Mouse (Mus musculus): ENCODE measurements around the gene Zswim1.
A peak's percentile ranks its signal among the peaks of the same experiment; 100 is the strongest.

The Zswim1 gene

DNA sequence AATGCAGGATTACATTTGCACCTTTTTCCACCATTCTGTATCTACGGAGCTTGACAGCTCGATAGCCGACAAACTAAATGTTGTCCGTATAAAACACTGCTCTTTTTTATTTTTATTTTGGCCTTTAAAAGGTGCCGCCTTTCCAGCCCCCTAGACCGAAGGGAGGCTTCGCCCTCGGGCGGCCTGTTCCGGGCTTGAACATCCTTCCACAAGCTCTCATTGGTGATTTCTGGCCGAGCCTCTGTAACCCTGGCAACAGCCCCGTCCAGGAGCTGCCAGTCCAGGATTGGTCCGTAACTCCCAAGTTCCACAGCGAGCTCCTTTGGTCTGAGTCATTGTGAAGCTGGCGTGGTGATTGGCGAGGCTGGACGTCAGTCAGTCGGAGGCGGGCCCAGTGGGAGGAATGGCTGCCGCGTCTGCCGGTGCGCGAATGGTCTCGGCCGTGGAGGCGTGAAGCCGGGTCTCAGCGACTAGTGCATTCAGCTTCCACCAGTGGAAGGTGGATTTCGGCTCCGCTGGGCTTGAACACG lies at the start of gene Zswim1:
TSS of gene Zswim1 (plus strand) at position 51 of the 530 bp plus-strand sequence.
- DNase-seq (ENCODE audit: low read depth, low spot score) = peak; percentile 98

DNA sequence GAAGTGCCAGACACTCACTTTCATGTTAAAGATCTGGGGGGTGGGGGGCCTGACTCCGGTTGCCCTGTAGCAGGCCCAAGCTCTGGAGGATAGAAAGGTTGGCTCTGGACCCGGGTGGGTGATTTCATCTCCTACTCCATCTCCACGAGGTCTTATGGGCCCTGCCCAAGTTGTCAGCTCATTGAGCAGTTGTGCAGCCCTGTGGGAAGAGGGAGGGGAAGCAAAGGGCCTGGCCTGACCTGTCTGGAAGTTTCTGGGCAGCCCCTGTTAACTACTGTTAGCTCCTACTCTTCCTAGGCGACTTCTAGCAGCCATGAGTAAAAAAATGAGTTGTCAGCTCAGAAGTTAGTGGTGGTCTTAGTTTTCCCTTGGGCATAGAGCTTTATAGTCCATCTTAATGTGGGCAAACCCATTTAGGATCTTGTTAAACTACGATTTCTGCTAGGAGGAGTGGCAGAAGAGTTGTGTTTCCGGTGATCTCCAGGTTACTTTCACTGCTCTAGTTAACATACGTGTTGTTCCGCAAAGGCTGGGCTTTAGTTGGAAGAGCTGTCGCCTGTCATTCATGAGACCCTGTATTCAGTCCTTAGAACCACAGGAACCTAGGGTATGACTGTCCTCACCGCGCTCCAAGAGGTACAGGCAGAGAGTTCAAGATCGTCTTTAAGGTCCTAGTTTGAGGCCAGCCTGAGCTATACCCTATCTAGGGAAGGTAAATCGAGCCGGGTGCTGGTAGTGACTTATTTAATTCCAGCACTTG lies 49.1 kb upstream of the Zswim1 start:
- no peak for DNase-seq (ENCODE audit: low read depth, low spot score)

DNA sequence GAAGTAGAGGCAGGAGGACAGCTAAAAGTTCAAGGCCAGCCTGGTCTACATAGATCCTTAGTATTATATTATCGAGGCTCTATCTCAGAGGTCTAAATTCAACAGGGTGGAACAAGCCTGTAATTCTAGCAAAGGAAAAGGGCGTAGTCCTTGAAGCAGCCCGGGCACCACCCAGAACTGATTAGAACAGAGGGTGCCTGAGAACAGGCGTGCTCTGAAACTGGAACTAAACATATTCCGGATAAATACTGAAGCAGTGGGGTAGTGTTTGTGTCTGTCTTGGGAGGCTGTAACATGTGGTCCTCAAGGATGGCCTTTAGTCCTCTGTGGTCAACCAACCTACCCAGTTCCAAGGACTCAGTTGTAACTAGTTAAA lies 48.5 kb upstream of the Zswim1 start:
- DNase-seq (ENCODE audit: low read depth, low spot score) = no peak

DNA sequence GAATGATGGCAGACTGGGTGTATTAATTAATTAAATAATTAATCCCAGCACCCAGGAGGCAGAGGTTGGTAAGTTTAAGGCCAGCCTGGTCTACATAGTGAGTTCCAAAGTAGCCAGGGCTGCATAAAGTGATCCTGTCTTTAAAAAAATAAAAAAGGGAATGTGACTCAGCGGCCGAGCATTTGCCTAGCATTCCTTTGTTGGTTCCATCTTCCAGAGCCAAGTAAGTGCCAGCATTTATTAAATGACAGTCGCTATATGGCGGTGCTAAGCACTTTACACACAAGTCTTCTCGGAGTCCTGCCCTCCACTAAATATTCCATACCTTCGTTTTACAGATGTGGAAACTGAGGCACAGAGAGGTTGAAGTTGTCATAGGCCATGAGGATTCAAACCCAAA lies 46.4 kb upstream of the Zswim1 start:
- DNase-seq (ENCODE audit: low read depth, low spot score) = no peak

DNA sequence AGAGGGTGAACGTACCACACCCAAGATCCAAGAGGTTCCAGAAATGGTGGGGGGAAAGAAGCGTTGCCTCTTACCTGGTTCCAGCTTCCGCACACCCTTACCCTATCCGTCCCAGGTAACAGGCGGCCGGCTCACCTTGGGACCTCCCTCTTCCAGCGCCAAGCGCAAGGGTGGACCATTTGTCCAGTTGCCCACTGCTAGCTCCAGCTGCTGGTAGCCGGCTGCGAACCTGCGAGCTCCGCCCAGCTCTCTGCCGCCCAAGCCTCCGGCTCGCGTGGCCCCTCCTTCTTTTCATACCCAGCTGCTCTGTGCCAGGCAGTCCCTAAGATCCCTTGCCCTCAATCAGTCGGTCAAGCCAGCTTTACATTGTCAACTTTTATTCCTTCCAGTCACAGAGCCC lies 45.7 kb upstream of the Zswim1 start:
- DNase-seq (ENCODE audit: low read depth, low spot score) = no peak

DNA sequence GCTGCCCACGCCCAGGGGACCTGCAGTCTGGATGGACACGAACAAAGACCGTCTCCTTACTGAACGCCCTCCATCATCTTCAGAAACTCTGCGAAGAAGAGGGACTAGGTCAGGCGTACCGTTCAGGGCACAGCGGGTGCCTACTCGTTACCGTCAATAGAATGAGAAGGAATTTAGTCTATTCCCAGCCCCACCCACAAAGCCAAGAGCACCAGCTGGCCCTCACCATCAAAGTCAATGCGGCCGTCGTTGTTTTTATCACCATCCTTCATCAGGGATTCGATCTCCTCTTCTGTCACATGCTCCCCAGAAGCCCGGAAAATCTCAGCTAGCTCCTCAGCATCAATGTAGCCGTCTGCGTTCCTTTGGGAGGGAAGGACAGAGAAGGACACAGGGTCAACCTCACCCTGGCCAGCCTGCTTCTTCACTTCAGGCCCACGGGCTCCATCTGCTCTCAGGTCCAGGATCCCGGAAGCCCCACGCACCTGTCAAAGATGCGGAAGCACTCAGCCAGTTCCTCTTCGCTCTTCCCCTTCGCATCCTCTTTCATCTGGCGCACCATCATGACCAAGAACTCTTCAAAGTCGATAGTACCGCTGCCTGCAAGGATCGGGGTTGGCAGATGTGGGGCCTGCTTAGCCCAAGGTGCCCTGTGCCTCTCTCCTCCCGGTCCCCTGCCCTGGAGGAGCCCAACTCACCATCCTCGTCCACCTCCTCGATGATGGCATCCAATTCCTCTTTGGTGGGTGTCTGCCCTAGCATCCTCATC lies 45.1 kb upstream of the Zswim1 start:
- DNase-seq (ENCODE audit: low read depth, low spot score) = no peak

DNA sequence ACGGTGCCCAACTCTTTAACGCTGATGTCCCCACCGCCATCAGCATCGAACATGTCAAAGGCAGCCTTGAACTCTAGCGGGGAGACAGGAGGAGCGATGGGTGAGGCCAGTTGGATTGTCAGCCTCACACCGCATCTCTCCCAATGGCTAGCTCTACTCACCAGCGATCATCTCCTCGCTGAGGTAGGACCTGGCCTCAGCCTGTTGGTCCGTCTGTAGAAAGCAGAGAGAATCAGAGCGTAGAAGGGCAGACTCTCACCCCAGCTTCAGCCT lies 44.5 kb upstream of the Zswim1 start:
- DNase-seq (ENCODE audit: low read depth, low spot score) = no peak

DNA sequence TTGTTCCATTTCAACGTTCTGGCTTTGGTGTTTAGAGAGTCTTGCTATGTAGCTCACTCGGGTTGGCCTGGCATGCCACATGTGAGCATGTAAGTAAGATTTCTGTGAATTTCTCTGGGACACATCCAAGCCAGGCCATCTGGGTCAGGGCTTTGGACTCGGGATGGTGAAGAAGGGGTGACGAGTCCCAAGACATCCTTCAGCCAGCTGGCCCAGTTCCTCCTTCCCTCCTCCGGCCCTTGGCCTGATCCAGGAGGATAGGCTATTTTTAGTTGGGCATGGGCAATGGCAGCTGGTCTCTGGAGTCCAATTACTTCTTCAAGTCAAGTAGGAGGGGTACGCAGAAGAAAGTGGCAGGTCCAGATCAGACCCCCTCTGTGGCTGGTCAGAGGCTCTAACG lies 43.7 kb upstream of the Zswim1 start:
- no peak for DNase-seq (ENCODE audit: low read depth, low spot score)

DNA sequence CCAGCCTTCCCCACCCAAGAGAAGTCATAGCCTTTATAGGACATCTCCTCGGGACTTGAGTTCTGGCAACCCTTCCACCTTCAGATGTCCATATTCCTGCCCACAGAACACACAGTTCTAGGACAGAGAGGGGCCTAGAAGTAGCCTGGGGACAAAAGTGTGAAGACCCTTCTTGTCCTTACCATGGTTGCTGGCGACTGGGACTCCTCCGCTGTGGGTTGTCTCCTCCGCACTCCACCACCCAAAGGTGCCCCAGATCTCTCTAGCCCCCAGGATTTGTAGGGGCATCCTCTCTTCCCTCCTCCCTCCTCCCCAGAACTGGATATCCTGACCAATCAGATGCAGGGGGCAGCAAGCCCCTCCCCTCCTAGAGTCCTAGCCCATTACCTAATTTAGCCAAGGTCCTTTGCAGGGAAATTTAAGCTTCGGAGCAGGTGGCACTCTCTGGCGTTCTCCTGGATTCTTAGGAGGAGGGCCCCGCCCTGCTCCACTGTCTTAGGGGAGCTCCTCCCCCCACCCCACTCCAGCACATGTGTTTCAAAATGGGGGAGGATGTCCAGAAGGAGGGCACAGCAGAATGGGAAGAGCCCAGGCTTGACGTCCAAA lies 42.9 kb upstream of the Zswim1 start, which contains the start of gene Tnnc2:
TSS of gene Tnnc2 (minus strand) at position 487 of the 606 bp plus-strand sequence.
- DNase-seq (ENCODE audit: low read depth, low spot score) = no peak

DNA sequence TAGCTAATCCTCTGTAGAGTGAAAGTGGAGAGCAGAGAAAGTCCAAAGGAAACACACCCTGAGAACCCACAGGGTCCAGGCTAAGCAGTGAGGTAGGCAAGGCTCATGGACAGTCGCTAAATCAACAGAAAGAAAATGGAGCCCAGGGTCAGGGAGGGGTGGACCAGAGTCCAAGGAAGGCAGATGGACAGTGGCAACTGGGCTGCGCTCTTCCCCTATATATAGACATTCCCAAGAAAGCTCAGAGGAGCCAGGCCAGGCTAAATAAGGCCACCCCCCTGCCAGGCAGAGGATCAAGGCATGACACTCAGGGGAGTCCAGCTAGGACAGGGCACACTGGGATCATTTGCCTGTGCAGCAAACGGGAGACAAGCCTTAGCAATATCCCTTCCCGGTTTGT lies 40.6 kb upstream of the Zswim1 start:
- DNase-seq (ENCODE audit: low read depth, low spot score) = no peak

DNA sequence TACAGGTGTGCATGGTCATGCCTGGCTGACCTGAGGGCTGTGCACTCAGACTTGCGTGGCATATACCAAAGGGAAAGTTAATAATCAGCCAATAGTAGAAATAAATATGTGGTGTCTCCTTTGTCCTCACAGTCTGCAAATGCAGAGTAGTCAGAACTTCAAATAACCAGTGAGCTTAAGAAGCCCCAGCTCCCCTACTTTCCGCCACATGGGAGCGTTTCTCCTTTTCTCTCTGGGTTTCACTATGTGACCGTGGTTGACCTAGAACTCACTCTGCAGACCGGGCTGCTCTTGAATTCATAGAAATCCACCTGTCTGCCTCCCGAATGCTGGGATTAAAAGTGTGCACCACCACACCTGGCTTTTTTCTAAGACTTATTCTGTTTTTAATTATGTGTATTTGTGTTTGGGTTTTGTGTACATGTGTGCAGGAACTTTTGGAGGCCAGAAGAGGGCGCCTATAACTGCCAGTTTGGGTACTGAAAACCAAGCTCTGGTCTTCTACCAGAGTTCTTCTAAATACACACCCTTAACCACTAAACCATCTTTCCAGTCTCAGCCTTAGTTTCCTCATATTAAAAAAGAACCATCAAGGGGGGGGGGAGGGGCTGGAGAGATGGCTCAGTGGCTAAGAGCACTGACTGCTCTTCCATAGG lies 38.4 kb upstream of the Zswim1 start:
- no peak for DNase-seq (ENCODE audit: low read depth, low spot score)

DNA sequence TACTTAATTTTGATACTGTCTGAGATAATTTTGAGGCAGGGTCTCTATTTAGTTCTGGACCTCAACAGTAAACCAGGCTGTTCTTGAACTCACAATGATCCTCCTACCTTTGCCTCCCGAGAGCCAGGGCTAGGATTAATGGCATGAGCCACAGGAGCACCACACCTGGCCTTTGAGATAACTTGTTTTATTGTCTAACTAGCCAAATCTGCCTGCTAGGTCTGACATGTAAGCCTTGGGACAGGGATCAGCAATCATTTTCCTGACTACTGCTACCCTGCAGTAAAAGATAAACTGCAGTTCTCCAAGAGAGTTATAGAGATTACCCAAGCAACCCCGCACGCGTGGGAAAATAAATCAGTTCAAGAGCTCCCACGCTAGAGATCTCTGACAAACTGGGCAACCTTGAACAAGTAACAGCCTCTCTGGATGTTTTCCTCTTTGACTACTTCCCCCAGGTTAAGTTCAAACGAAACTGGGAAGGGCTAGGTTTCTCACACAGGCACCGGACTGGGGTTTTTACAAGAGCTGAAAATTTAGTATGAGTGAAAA lies 37.5 kb upstream of the Zswim1 start:
- no peak for DNase-seq (ENCODE audit: low read depth, low spot score)

DNA sequence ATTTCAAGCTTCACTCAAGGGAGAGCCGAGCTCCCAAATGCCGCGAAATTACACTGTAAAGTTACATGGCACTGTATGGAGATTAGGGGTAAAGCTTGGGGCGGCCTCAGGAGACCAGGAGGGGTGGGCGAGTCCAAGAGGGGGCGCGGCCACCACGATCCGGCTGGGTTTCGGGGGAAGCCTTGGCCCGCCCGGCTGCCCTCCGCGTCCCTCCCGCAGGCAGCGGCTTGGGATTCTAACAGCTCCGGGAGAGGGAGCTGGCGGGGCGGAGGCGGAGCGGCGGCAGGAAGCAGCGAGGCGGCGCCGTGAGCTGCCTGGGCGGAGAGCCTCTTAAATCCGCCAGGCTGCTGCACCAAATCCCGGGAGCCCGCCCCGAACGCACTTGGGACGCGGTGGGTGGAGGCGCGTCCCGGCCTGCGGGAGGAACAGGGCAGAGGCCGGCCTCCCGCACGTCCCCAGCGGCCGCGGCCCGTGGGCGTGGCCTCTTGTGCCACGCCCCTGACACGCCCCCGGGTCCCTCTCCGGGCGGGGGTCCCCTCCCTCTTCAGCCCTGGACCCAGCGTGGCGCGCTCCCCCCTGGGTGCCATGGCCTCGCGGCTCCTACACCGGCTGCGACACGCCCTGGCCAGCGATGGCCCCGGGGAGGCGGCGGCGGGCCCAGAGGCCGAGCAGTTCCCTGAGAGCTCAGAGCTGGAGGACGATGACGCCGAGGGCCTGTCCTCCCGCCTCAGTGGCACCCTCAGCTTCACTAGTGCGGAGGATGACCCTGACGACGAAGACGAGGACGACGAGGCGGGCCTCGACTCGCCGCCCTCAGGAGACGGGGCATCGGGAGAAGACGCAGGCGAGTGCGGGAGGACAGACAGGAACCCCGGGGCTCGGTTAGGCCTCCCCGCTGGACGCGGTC lies 36.8 kb upstream of the Zswim1 start, which contains the start of gene Snx21:
TSS of gene Snx21 (plus strand) at position 343 of the 907 bp plus-strand sequence.
- DNase-seq (ENCODE audit: low read depth, low spot score) = peak; percentile 85

DNA sequence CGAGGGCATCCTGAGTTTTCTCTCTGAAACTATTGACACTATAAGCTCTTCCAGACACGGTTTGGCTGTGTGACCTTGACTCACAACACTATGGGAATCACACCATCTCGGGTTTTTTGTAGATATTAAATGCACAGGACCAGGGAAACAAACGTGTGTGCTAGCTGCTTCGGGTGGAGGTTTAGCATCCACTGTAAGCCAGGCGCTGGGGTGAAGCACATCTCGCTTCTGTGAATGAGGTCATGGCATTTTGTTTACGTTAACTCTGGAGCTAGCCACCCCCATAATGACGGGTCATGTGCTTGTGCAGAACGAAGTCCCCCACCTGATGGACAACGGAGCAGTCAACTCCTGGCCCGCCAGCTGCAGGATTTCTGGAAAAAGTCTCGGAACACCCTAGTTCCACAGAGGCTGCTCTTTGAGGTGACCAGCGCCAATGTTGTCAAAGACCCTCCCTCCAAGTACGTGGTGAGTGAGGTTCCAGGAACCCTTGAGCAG lies 36.0 kb upstream of the Zswim1 start:
- DNase-seq (ENCODE audit: low read depth, low spot score) = no peak

DNA sequence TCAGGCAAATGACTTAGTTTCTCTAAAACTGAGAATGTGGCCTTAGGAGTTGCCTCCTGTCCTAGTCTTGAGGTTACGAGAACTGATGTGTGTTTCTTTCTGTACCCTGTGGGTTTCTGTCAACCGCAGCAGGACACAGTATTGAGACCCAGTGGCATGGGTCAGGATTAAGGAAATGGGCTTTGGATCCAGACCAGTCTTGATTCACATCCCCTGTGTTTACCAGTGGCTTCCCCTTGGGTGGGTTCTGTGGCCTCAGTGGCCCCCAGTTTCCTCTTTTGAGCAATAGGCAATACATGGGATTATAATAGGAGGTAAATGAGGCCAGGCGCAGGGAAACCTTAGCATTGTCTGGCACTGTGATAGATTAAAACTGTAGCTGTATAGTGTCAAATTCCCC lies 35.5 kb upstream of the Zswim1 start:
- DNase-seq (ENCODE audit: low read depth, low spot score) = no peak

DNA sequence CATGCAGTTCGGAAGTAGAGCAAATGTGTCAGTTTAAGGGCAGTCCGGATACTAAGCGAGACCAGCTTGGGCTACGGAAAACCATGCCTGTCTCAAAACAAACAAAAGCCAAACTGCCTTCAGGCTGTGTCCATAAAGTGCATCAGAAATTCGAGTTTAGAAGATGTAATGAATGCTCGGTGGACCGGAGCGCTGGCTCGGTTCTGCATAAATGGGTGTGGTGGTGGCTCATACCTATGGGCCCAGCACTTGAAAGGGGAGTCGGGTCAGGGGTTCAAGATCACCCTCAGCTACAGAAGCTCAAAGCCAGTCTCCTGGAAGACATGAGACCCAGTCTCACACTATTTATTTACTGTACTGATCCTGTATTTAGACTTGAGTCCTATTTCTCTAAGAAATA lies 34.7 kb upstream of the Zswim1 start:
- DNase-seq (ENCODE audit: low read depth, low spot score) = no peak

DNA sequence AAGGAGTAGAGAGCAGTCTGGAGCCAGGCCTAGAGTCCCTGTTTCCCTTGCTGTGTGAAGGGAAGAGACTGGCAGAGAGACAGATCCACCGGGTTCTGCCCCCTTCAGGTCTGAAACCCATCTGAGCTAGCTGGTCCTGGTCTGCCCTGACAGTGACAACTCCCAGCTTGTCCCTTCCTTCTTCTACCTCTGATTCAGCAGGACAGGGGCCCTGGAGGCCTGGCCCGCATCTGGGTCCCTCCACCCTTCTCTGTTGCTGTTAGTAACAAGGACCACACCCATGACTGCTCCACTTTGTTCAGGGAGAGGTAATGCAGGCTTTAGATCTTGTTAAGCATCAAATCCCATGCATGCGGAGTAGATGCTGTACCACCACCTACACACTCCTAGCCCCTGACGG lies 34.1 kb upstream of the Zswim1 start:
- DNase-seq (ENCODE audit: low read depth, low spot score) = no peak

DNA sequence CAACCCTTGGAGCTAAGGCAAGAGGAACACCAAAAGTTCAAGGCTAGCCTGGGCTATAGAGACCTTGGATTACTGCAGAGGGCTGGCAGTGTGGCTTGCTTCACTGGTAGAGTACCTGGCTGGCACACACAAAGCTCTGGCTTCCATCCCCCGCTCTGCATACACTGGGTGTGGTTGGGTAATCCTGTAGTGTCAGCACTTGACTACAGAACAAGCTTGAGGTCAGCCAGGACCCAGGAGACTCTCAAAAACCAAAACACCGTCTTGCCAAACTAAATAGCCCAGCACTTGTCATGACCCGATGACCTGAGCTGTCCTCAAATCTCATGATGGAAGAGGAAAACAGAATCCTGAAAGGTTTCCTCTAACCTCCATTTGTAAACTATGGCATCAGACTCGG lies 32.0 kb upstream of the Zswim1 start:
- no peak for DNase-seq (ENCODE audit: low read depth, low spot score)

DNA sequence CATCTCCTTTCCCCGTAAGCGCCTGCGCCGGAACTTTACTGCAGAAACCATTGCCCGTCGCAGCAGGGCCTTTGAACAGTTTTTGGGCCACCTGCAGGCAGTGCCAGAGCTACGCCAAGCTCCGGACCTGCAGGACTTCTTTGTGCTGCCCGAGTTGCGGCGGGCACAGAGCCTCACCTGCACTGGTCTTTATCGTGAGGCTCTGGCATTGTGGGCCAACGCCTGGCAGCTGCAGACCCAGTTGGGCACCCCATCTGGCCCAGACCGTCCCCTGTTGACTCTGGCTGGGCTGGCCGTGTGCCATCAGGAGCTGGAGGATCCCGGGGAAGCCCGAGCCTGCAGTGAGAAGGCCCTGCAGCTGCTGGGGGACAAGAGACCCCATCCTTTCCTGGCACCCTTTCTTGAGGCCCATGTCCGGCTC lies 30.6 kb upstream of the Zswim1 start:
- DNase-seq (ENCODE audit: low read depth, low spot score) = no peak

DNA sequence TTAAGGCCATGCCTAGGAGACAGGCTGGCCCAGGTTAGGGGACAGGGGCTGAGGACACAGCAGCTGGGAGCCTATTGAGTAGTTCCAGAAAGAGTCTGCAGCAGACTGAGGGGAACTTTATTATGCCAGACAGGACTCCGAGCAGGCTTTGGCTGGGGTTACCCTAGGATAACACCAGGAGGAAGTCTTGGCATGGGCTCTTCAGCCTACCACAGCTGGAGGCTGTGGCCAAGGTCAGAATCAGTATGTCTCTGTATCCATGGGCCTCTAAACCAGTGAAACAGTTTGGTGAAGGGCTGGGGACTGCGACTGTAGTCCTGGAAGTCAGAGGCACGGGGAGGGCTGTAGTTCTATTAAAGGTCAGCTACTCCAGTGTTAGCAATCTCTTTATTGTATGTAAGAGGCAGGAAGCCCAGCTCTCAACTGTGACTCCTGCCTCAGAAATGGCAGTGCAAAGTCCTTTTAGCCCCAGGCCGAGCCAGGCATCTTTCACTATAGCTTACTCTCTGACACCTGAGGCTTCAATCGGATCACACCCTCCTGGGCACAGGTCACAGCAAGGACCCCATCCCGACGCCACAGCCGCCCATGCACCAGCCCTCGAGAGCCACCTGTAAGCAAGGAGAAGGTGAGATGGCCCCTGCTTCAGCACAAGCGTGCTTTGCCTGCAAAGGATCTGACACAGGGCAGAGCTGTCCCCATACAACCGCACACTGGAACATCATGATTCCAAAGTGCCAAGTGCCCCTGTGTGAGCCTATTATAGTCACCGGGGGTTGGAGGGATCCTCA lies 29.9 kb upstream of the Zswim1 start:
- DNase-seq (ENCODE audit: low read depth, low spot score) = no peak

Measured in mesoderm, embryonic 11.5 days (tissue).